Mouse (Mus musculus) ES-Bruce4 (cell line): ENCODE data around the gene Camta2.

Source experiments
- CTCF ChIP-seq: IDR thresholded peaks from one replicate; pipeline ENCODE4 v1.8.1; 2011; ENCODE audit warnings: low read depth, low read length
- EP300 ChIP-seq: IDR thresholded peaks from 2 replicates; pipeline ENCODE4 v1.6.1; 2011; ENCODE audit warnings: low read depth, low read length; ENCODE audit not compliant: insufficient read depth
- POLR2A ChIP-seq: IDR thresholded peaks from one replicate; pipeline ENCODE4 v1.8.1; 2011; ENCODE audit warnings: low read length; ENCODE audit not compliant: insufficient read depth

DNA sequence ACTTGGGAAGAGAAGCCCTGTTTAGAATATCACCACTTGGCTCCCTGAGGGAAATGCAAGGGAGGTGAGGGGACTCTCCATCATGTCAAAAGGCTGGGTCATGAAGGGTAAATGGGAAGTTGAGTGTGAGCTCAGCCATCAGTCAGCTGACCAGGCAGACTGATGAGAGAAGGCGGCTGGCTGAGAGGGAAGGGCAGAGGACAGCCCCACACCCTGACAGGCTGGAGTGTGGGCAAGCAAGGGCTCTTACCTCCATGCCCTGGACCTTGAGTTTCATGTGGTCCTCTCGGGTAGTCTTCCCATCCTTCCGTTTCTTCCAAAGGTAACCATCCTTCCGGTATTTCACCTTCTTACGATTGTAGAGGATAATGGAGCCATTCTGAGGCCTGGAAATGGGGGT, 4.3 kb downstream of the Camta2 start:
- TF ChIP-seq CTCF, result no peak
- no peak for TF ChIP-seq EP300
- TF ChIP-seq POLR2A, result no peak
